Mouse (Mus musculus) monocyte, adult 2 months (primary cell): ENCODE data around the gene Ccdc149.

Source experiments
- DNase-seq, 2 experiments: peaks; one replicate each; pipeline ENCODE4 v3.0.0; 2022; ENCODE audit warnings: low spot score in 2 of 2, low read depth in 1 of 2

The Ccdc149 gene

GRCm38 (mm10) chr5:52382837-52383236 is 88.5 kb downstream of the Ccdc149 start:
- no peak for DNase-seq

- DNase-seq, result no peak
Observed at GRCm38 (mm10) chr5:52375847-52376246, 95.5 kb downstream of the Ccdc149 start.

- no peak for DNase-seq
Observed at GRCm38 (mm10) chr5:52370901-52371300, 100.4 kb downstream of the Ccdc149 start.

- no peak for DNase-seq
Observed at GRCm38 (mm10) chr5:52367866-52368840, 103.2 kb downstream of the Ccdc149 start.

- no peak for DNase-seq
Observed at GRCm38 (mm10) chr5:52366661-52367060, 104.7 kb downstream of the Ccdc149 start.

GRCm38 (mm10) chr5:52365930-52366329 is 105.4 kb downstream of the Ccdc149 start:
- no peak for DNase-seq

GRCm38 (mm10) chr5:52364521-52364920 is 106.8 kb downstream of the Ccdc149 start:
- DNase-seq, result no peak

- no peak for DNase-seq
Observed at GRCm38 (mm10) chr5:52363468-52364150, 107.7 kb downstream of the Ccdc149 start, which contains the start of gene Sod3. Sod3 (plus strand) TSS chr5:52363791.

GRCm38 (mm10) chr5:52362776-52363467 is 108.4 kb downstream of the Ccdc149 start:
- no peak for DNase-seq

GRCm38 (mm10) chr5:52360286-52361049 is 110.9 kb downstream of the Ccdc149 start:
- DNase-seq, result no peak

- DNase-seq, result no peak
Observed at GRCm38 (mm10) chr5:52358120-52358519, 113.2 kb downstream of the Ccdc149 start.

- DNase-seq, result no peak
Observed at GRCm38 (mm10) chr5:52357175-52357754, 114.1 kb downstream of the Ccdc149 start.

GRCm38 (mm10) chr5:52355612-52356011 is 115.7 kb downstream of the Ccdc149 start:
- DNase-seq, result peak; percentile 15 to 45

- DNase-seq, result no peak
Observed at GRCm38 (mm10) chr5:52354441-52354840, 116.9 kb downstream of the Ccdc149 start.

GRCm38 (mm10) chr5:52352730-52353129 is 118.6 kb downstream of the Ccdc149 start:
- DNase-seq, result no peak

- DNase-seq, result no peak
Observed at GRCm38 (mm10) chr5:52351561-52351960, 119.8 kb downstream of the Ccdc149 start.

- DNase-seq, result no peak
Observed at GRCm38 (mm10) chr5:52350451-52350850, 120.9 kb downstream of the Ccdc149 start.

- DNase-seq, result no peak
Observed at GRCm38 (mm10) chr5:52346890-52347289, 124.4 kb downstream of the Ccdc149 start.

- no peak for DNase-seq
Observed at GRCm38 (mm10) chr5:52339134-52339533, 132.2 kb downstream of the Ccdc149 start.

- no peak for DNase-seq
Observed at GRCm38 (mm10) chr5:52335590-52335989, 135.7 kb downstream of the Ccdc149 start.
